Comparison of ENCODE assay signal across 9 mouse cellular contexts in genomic region chr2:165877180-165877579, GRCm38 (mm10). TPM values are rescaled to one million over a fixed set of nuclear protein-coding genes. Genes with fewer than 3 reads are reported as not detected.
DNase-seq lines count a peak whose midpoint lies in the region; ATAC-seq and TF ChIP-seq lines count a peak whose summit lies in the region.
"Had no signal": no experiment of that assay in that cellular context is flagged by ENCODE, and none has a peak within 500 bp of the region (broad histone marks: within the 10 kb centered on the region; RNA-seq: fewer than 3 reads in every experiment).

No protein-coding gene starts in this region.

- H3K27ac ChIP-seq in ES-Bruce4 (ENCODE audit: insufficient read depth, low read length), result peak overlapping the region; percentile 17; the same call in 1 of the 2 replicates
- H3K27ac ChIP-seq in intestine, embryonic 16.5 days (ENCODE audit: low read length), result peak overlapping the region; percentile 11; the same call in 1 of the 2 replicates
- H3K27ac ChIP-seq in liver, postnatal 0 days (ENCODE audit: low read depth), result 0 out of 2 replicates have a peak overlapping the region, but pooled peaks have one; percentile 34

- H3K36me3 ChIP-seq in ES-Bruce4 (ENCODE audit: control insufficient read depth, insufficient read depth, low read length, poor library complexity, severe bottlenecking), result no peaks in the 10 kb centered on the region; the same call in 1 of the 2 replicates
- no peaks in the 10 kb centered on the region; the same call in 1 of the 2 replicates for H3K36me3 ChIP-seq in intestine, embryonic 16.5 days (ENCODE audit: control insufficient read depth, insufficient read depth, low read length)
- H3K36me3 ChIP-seq in liver, postnatal 0 days (replicated peaks; ENCODE audit: insufficient read depth, low read length), result peaks cover 32% of the 10 kb centered on the region

- no peaks in the 10 kb centered on the region for H3K27me3 ChIP-seq in ES-Bruce4 (ENCODE audit: control insufficient read depth, insufficient read depth, low read length, poor library complexity, severe bottlenecking)
- H3K27me3 ChIP-seq in intestine, embryonic 16.5 days (replicated peaks; ENCODE audit: control insufficient read depth, insufficient read depth, low read length), result no peaks in the 10 kb centered on the region
- no peaks in the 10 kb centered on the region for H3K27me3 ChIP-seq in liver, postnatal 0 days (ENCODE audit: insufficient read depth, low read length)

- 69% methylated on average over 4 of the region's 4 CpGs for WGBS in intestine, embryonic 16.5 days
- WGBS in liver, postnatal 0 days (ENCODE audit: insufficient replicate concordance), result 65% methylated on average over 4 of the region's 4 CpGs

- H3K4me3 ChIP-seq in ES-Bruce4 (ENCODE audit: low read depth, low read length), result no peak overlapping the region
- H3K4me3 ChIP-seq in intestine, embryonic 16.5 days (ENCODE audit: low read length), result no peak overlapping the region
- no peak overlapping the region for H3K4me3 ChIP-seq in liver, postnatal 0 days (ENCODE audit: low read depth, low read length)

- H3K4me2 ChIP-seq in intestine, embryonic 16.5 days (ENCODE audit: low read depth, low read length), result no peak overlapping the region; the same call in 1 of the 2 replicates
- H3K4me2 ChIP-seq in liver, postnatal 0 days (ENCODE audit: low read depth, low read length), result no peak overlapping the region

- peak; percentile 68 for DNase-seq in cerebellum, adult 9-10 months
- DNase-seq in cerebellum, postnatal 14 days, result no peak
- DNase-seq in liver, postnatal 0 days, result no peak
- DNase-seq in spleen, postnatal 36 days (ENCODE audit: low spot score in 2 of 2), result no peak
- DNase-seq in urinary bladder, postnatal 36 days (ENCODE audit: low spot score in 2 of 2), result no peak
- no peak for DNase-seq in spleen, postnatal 14 days (ENCODE audit: low spot score in 2 of 2)
- DNase-seq: gastrocnemius, postnatal 14 days had no signal

- peaks cover 19% of the 10 kb centered on the region for H3K4me1 ChIP-seq in ES-Bruce4 (ENCODE audit: control insufficient read depth, insufficient read depth, low read length)
- peaks cover 86% of the 10 kb centered on the region for H3K4me1 ChIP-seq in intestine, embryonic 16.5 days (ENCODE audit: control insufficient read depth, insufficient read depth, low read length)
- H3K4me1 ChIP-seq in liver, postnatal 0 days (ENCODE audit: insufficient read depth), result peaks cover 82% of the 10 kb centered on the region

- H3K9me3 ChIP-seq in ES-Bruce4 (replicated peaks; ENCODE audit: control insufficient read depth, insufficient read depth, low read length, poor library complexity, severe bottlenecking), result no peaks in the 10 kb centered on the region
- no peaks in the 10 kb centered on the region for H3K9me3 ChIP-seq in intestine, embryonic 16.5 days (ENCODE audit: control insufficient read depth, low read length)
- H3K9me3 ChIP-seq in liver, postnatal 0 days (ENCODE audit: low read length), result no peaks in the 10 kb centered on the region

- H3K9ac ChIP-seq in ES-Bruce4 (ENCODE audit: low read depth, poor library complexity, severe bottlenecking), result no peak overlapping the region
- peak overlapping the region; percentile 42; the same call in 1 of the 2 replicates for H3K9ac ChIP-seq in intestine, embryonic 16.5 days (ENCODE audit: low read depth, low read length)
- no peak overlapping the region for H3K9ac ChIP-seq in liver, postnatal 0 days (replicated peaks)

- no peak for TF ChIP-seq POLR2A in ES-Bruce4 (IDR thresholded peaks at IDR 0.05; ENCODE audit: insufficient read depth, low read length)

- no peak for ATAC-seq in intestine, embryonic 16.5 days
- no peak for ATAC-seq in liver, postnatal 0 days

- no peak for TF ChIP-seq EP300 in ES-Bruce4 (IDR thresholded peaks at IDR 0.05; ENCODE audit: insufficient read depth, low read depth, low read length)
- TF ChIP-seq EP300 in liver, postnatal 0 days (IDR thresholded peaks at IDR 0.05; ENCODE audit: low read depth), result no peak

- no peak for TF ChIP-seq CTCF in ES-Bruce4 (IDR thresholded peaks at IDR 0.05; ENCODE audit: low read depth, low read length)
- no peak for TF ChIP-seq CTCF in liver, postnatal 0 days (IDR thresholded peaks at IDR 0.05; ENCODE audit: low read depth)

RNA-seq across cellular contexts. Expression of gene Zmynd8, which starts 21.6 kb away (rescaled TPM):
- polyA plus RNA-seq in ES-Bruce4 (2011; ENCODE audit: insufficient read depth, insufficient read length, low read depth, missing spikeins), result 231 and 237 TPM in 2 replicates
- 57.3 and 61.6 TPM in 2 replicates for polyA plus RNA-seq in intestine, embryonic 16.5 days (2015; fragmentation: Nextera tagmentation; extraction: Ambion mirVana)
- polyA plus RNA-seq in liver, postnatal 0 days (2015; fragmentation: Nextera tagmentation; extraction: Ambion mirVana), result 16.9 and 21.9 TPM in 2 replicates
